Mouse (Mus musculus): ENCODE measurements around the gene Ifnb1.

Gene Ifnb1

GRCm38 (mm10) chr4:88501247-88501646, 21.3 kb downstream of the Ifnb1 start:
- no peak for DNase-seq (ENCODE audit: low spot score in 2 of 2)

DNA sequence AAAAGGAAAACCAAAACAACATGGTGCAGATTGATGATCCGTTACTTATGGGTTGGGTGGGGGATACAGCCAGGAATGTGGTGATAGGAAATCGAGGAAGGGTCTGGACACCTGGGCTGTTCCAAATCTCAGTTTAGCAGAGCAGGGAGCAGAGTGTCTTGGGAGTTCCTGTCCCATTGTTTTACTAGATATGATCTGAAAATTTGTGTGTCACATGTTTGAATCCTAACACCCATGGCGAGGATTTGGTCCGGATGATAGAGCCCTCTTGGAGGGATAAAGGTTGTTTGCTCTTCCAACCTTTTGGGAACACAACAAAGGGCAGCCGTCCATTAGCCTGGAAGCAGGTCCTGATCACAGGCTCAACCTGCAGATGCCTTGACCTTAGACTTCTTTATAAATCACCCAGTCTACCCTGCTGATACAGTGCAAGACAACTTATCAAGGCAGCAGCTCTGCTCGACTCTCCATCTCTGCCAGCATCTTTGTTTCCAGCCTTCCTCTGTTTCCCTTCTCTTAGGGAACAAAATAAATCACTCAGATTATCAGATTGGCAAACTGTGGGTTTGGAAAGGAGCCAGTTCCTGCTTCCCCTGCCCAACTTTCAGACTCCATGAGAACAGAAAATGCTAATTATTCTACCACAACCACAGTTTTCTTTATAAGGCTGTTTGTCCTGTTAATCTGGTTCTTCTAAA, 26.1 kb downstream of the Ifnb1 start:
- DNase-seq (ENCODE audit: low spot score in 2 of 2) = no peak

GRCm38 (mm10) chr4:88489622-88490021, 33.0 kb downstream of the Ifnb1 start:
- no peak for DNase-seq (ENCODE audit: low spot score in 2 of 2)

DNA sequence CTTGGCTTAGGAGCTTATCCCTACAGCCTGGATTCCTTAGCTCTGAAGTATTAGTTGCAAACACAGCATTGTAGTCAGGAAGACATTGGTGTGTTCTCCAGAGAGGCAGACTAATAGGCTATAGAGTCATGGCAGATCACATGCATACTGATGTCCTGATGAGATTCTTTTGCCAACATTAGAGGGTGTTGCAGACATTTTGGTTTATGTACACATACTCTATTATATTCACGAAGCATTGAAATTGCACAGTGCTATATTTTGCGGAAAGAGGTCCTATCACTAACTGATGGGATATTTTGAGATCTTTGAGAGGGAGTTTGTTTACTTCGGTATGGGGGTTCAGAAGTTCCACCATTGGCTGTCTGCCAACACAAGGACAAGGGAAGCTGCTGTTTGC, 34.5 kb downstream of the Ifnb1 start:
- no peak for DNase-seq (ENCODE audit: low spot score in 2 of 2)

DNA sequence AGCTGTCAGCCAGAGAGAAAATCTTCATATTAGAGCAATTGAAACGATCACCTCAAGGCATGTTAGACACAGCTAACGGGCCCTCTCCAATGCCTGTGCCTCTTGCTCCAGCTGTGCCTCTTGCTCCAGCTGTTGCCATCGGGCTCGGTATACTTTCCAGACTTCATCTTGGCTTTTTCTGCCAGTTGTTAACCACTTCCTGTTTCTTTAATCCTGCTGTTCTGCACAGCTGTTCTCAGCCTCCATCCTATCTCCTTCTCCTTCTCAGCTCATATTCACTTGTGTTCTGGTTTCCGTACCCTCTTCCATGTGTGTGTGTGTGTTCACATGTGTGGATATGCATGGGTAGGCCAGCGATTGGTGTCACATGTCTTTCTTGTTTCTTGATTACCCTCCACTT, 42.4 kb downstream of the Ifnb1 start:
- no peak for DNase-seq (ENCODE audit: low spot score in 2 of 2)

DNA sequence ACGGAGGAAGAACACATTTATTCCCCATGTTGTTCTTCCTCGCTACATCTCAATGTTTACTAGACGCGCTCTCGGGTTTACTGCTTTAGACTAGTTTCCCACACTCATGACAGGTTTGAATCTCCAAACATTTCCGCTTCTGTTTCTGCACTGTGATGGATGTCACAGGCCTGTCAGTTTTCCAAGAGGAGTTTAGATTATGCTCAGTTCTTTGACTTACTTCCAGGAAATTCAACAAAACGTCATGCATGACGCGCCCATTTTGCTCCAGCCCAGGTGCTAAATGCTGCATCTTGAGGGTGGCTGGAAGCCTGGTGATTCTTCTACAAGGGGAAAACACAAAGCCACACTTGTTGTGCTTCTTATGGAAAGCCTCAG, 43.8 kb downstream of the Ifnb1 start:
- no peak for DNase-seq (ENCODE audit: low spot score in 2 of 2)

DNA sequence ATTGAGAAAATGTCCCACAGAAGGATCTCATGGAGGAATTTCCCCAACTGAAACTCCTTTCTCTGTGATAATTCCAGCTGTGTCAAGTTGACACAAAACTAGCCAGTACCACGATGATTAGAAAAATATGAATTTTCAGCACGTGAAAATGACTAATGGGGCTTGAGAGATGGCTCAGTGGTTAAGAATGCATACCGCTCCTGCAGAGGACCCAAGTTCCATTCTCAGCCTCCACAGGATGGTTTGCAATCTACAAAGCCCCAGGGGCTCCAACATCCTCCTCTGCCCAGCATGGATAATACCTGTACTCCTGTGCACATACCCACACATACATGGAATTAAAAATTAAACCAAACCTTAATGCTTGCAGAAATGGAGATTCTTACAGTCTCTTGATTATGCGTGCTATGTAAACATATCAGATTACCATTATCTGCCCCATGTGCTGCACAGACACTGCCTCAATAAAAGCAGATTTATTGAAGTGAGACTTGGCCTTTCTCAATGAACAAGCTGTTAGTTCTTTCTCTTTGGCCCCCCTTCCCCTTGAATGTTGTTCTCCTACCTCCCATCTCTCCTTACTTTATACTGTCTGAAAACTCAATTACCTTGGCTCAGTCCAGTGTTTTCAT, 44.3 kb downstream of the Ifnb1 start:
- DNase-seq (ENCODE audit: low spot score in 2 of 2) = no peak

- DNase-seq (ENCODE audit: low spot score in 2 of 2) = no peak
Measured at GRCm38 (mm10) chr4:88476511-88477210, 45.9 kb downstream of the Ifnb1 start.

GRCm38 (mm10) chr4:88476084-88476483, 46.5 kb downstream of the Ifnb1 start:
- no peak for DNase-seq (ENCODE audit: low spot score in 2 of 2)

All from left cerebral cortex, adult 9 months (tissue).